Mouse (Mus musculus): ENCODE results near the gene Mbd3.

DNA sequence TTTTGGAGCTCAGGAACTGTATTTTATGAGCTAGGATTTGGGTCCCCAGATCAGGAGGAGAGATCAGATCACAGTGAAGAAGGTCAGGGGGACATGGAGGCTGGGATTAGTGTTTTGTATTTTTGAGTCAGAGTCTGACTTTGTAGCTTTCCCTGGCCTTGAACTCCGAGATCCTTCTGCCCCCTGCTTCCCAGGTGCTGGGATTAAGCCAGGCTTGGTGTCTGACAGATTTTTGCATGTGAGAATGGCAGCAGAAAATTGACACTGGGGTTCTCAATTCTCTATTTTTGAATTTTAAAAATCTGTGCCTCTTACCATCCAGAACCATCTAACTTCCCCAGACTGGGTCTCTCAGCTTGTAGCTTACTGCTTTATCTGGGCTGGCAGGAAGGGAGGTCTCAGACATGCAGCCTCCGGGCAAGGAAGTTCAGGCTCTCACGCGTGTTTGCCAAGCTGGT, 1.4 kb upstream of the Mbd3 start:
- TF ChIP-seq ZC3H11A (IDR thresholded peaks at IDR 0.05; ENCODE audit: low read depth, low read length) = no peak
- TF ChIP-seq MAZ (IDR thresholded peaks at IDR 0.05; ENCODE audit: low read depth, low read length) = no peak
- TF ChIP-seq CHD2 (IDR thresholded peaks at IDR 0.05; ENCODE audit: low read length) = no peak
- no peak for TF ChIP-seq POLR2A (IDR thresholded peaks at IDR 0.05; ENCODE audit: low read depth, low read length)
- TF ChIP-seq MEF2A (IDR thresholded peaks at IDR 0.05; ENCODE audit: borderline replicate concordance, low read depth, low read length) = no peak
- TF ChIP-seq MYC (IDR thresholded peaks at IDR 0.05; ENCODE audit: low read depth, low read length) = no peak
- no peak for TF ChIP-seq ZNF384 (IDR thresholded peaks at IDR 0.05; ENCODE audit: low read depth, low read length)
- no peak for TF ChIP-seq TCF12 (IDR thresholded peaks at IDR 0.05; ENCODE audit: low read depth, low read length)
- TF ChIP-seq CTCF (conservative IDR thresholded peaks at IDR 0.05 in 1 of 2, IDR thresholded peaks at IDR 0.05 in 1 of 2; ENCODE audit: low read depth in 2 of 2, low read length in 2 of 2) = no peak
- no peak for TF ChIP-seq BHLHE40 (IDR thresholded peaks at IDR 0.05; ENCODE audit: low read depth, low read length)
- no peak for TF ChIP-seq E2F4 (IDR thresholded peaks at IDR 0.05; ENCODE audit: insufficient replicate concordance, low read depth, low read length)
- TF ChIP-seq CHD1 (IDR thresholded peaks at IDR 0.05; ENCODE audit: low read depth, low read length) = no peak
- TF ChIP-seq GABPA (IDR thresholded peaks at IDR 0.05; ENCODE audit: insufficient replicate concordance, low read depth, low read length) = no peak
- TF ChIP-seq MAX (IDR thresholded peaks at IDR 0.05; ENCODE audit: low read length) = no peak
